Mouse (Mus musculus) heart, postnatal 0 days (tissue): ENCODE data around the gene Zfp385b.

Experiments used
- CTCF ChIP-seq: IDR thresholded peaks from 2 replicates; pipeline ENCODE4 v1.5.1; 2016; ENCODE audit warnings: antibody characterized with exemption, control low read depth, low read depth
- EP300 ChIP-seq: IDR thresholded peaks from 2 replicates; pipeline ENCODE4 v1.6.1; 2016; ENCODE audit warnings: antibody characterized with exemption, low read depth

DNA sequence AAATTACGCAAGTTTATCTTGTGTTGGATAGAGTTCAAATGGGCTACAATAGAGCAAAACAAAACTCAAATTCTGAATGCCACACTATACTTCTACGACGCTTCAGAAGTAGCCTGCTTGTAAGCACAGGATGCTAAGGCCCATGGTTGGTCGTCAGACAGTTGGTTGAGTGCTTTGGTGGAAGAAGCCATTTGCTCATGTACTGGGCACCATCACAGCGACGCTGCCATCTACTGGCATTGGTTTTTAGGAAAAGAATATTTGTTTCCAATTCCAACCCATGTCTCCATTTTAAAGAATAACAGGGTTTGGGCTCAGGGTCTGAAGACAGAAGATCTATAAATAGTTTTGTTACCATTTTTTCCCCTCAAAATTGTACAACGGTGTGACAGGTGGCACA, 410.5 kb downstream of the Zfp385b start:
- TF ChIP-seq CTCF, result peak; percentile 47
- TF ChIP-seq EP300, result no peak
